Mouse (Mus musculus): Measurements from ENCODE around the gene Mag.

DNA sequence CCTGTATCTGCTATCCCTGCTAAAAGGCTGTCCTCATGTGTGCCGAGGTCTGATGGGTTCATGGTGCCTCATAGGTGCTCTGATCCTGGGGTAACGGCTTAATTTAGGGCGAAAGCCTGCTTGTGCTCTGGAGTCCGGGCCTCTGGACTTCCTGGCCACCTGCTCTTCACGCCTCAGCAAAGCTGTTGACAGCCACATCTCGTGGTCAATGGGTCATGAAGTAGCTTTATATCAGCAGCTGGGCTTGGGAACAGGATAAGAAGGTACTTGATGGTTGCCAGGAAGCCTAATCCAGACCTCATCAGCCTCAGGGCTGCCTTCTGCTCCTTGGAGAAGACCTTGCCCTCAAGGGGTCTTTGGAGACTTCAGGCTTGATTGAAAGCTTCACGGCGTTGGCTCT lies 51.3 kb downstream of the Mag start:
- TF ChIP-seq MAFK (IDR thresholded peaks at IDR 0.05; ENCODE audit: insufficient read depth, low read depth, low read length) = no peak
- no peak for TF ChIP-seq CHD2 (IDR thresholded peaks at IDR 0.05; ENCODE audit: low read depth, low read length)
